In genomic region chr6:97005038-97005437, GRCm38 (mm10) we compare ENCODE assay signal across 7 mouse cellular contexts. TPM values are rescaled to one million over a fixed set of nuclear protein-coding genes. Genes with fewer than 3 reads are reported as not detected.
DNase-seq lines count a peak whose midpoint lies in the region; ATAC-seq and TF ChIP-seq lines count a peak whose summit lies in the region.

No protein-coding gene starts in this region.

- H3K27ac ChIP-seq in hindbrain, embryonic 11.5 days (ENCODE audit: low read depth, low read length): no peak overlapping the region
- H3K27ac ChIP-seq in hindbrain, embryonic 12.5 days: no peak overlapping the region
- H3K27ac ChIP-seq in ES-Bruce4 (ENCODE audit: insufficient read depth, low read length): no peak overlapping the region
- H3K27ac ChIP-seq in liver, postnatal 0 days (ENCODE audit: low read depth): no peak overlapping the region

- no peak overlapping the region for H3K9ac ChIP-seq in hindbrain, embryonic 11.5 days (ENCODE audit: low read depth, low read length)
- no peak overlapping the region for H3K9ac ChIP-seq in hindbrain, embryonic 12.5 days
- no peak overlapping the region for H3K9ac ChIP-seq in ES-Bruce4 (ENCODE audit: low read depth, poor library complexity, severe bottlenecking)
- no peak overlapping the region for H3K9ac ChIP-seq in liver, postnatal 0 days (replicated peaks)

- no peaks in the 10 kb centered on the region for H3K36me3 ChIP-seq in hindbrain, embryonic 11.5 days (ENCODE audit: control insufficient read depth, insufficient read depth, low read length)
- no peaks in the 10 kb centered on the region for H3K36me3 ChIP-seq in hindbrain, embryonic 12.5 days
- H3K36me3 ChIP-seq in ES-Bruce4 (ENCODE audit: control insufficient read depth, insufficient read depth, low read length, poor library complexity, severe bottlenecking): no peaks in the 10 kb centered on the region
- no peaks in the 10 kb centered on the region for H3K36me3 ChIP-seq in liver, postnatal 0 days (replicated peaks; ENCODE audit: insufficient read depth, low read length)

- H3K27me3 ChIP-seq in hindbrain, embryonic 11.5 days (ENCODE audit: control insufficient read depth, insufficient read depth, low read length): no peaks in the 10 kb centered on the region
- no peaks in the 10 kb centered on the region for H3K27me3 ChIP-seq in hindbrain, embryonic 12.5 days
- no peaks in the 10 kb centered on the region for H3K27me3 ChIP-seq in ES-Bruce4 (ENCODE audit: control insufficient read depth, insufficient read depth, low read length, poor library complexity, severe bottlenecking)
- H3K27me3 ChIP-seq in liver, postnatal 0 days (ENCODE audit: insufficient read depth, low read length): 0 out of 2 replicates have a peak, but pooled peaks cover 3% of the 10 kb centered on the region

- peak; percentile 31 for TF ChIP-seq CTCF in ES-Bruce4 (IDR thresholded peaks at IDR 0.05; ENCODE audit: low read depth, low read length)
- TF ChIP-seq CTCF in liver, postnatal 0 days (IDR thresholded peaks at IDR 0.05; ENCODE audit: low read depth): peak; percentile 73

- peak; percentile 66 for DNase-seq in hindbrain, embryonic 11.5 days (ENCODE audit: low spot score)
- peak; percentile 65 for DNase-seq in adipocyte (ENCODE audit: low spot score)
- peak; percentile 6 to 40 for DNase-seq in heart, postnatal 14 days
- peak; percentile 17 for DNase-seq in liver, postnatal 0 days
- DNase-seq in thymus, postnatal 14 days: peak; percentile 22

- H3K4me3 ChIP-seq in hindbrain, embryonic 11.5 days (ENCODE audit: low read depth, low read length): no peak overlapping the region
- no peak overlapping the region for H3K4me3 ChIP-seq in hindbrain, embryonic 12.5 days
- H3K4me3 ChIP-seq in ES-Bruce4 (ENCODE audit: low read depth, low read length): no peak overlapping the region
- no peak overlapping the region for H3K4me3 ChIP-seq in liver, postnatal 0 days (ENCODE audit: low read depth, low read length)

- H3K9me3 ChIP-seq in hindbrain, embryonic 11.5 days (ENCODE audit: control insufficient read depth, low read length): no peaks in the 10 kb centered on the region
- no peaks in the 10 kb centered on the region for H3K9me3 ChIP-seq in hindbrain, embryonic 12.5 days (replicated peaks)
- no peaks in the 10 kb centered on the region for H3K9me3 ChIP-seq in ES-Bruce4 (replicated peaks; ENCODE audit: control insufficient read depth, insufficient read depth, low read length, poor library complexity, severe bottlenecking)
- no peaks in the 10 kb centered on the region for H3K9me3 ChIP-seq in liver, postnatal 0 days (ENCODE audit: low read length)

- no peak for TF ChIP-seq POLR2A in ES-Bruce4 (IDR thresholded peaks at IDR 0.05; ENCODE audit: insufficient read depth, low read length)

- H3K4me1 ChIP-seq in hindbrain, embryonic 11.5 days (replicated peaks; ENCODE audit: control insufficient read depth, insufficient read depth, low read length): no peaks in the 10 kb centered on the region
- no peaks in the 10 kb centered on the region for H3K4me1 ChIP-seq in hindbrain, embryonic 12.5 days
- no peaks in the 10 kb centered on the region for H3K4me1 ChIP-seq in ES-Bruce4 (ENCODE audit: control insufficient read depth, insufficient read depth, low read length)
- no peaks in the 10 kb centered on the region for H3K4me1 ChIP-seq in liver, postnatal 0 days (ENCODE audit: insufficient read depth)

- intact Hi-C loops in heart, postnatal 14 days (cut with DNase I): loop anchor here (5.0 to 10.0 kb wide), 4 partner anchors 1520 to 1950 kb away; no protein-coding TSS in a partner anchor

- ATAC-seq in hindbrain, embryonic 11.5 days (ENCODE audit: low FRiP score): no peak
- no peak for ATAC-seq in hindbrain, embryonic 12.5 days (ENCODE audit: low FRiP score)
- no peak for ATAC-seq in liver, postnatal 0 days

- 27% methylated on average over 11 of the region's 11 CpGs for WGBS in hindbrain, embryonic 11.5 days
- WGBS in hindbrain, embryonic 12.5 days: 23% methylated on average over 11 of the region's 11 CpGs
- WGBS in liver, postnatal 0 days (ENCODE audit: insufficient replicate concordance): 21% methylated on average over 11 of the region's 11 CpGs

- H3K4me2 ChIP-seq in hindbrain, embryonic 11.5 days (replicated peaks; ENCODE audit: low read depth, low read length): no peak overlapping the region
- no peak overlapping the region for H3K4me2 ChIP-seq in hindbrain, embryonic 12.5 days (replicated peaks)
- H3K4me2 ChIP-seq in liver, postnatal 0 days (ENCODE audit: low read depth, low read length): no peak overlapping the region

- TF ChIP-seq EP300 in ES-Bruce4 (IDR thresholded peaks at IDR 0.05; ENCODE audit: insufficient read depth, low read depth, low read length): no peak
- TF ChIP-seq EP300 in liver, postnatal 0 days (IDR thresholded peaks at IDR 0.05; ENCODE audit: low read depth): no peak

RNA-seq across cellular contexts. Expression of gene Fam19a4, which starts 55.2 kb away (rescaled TPM):
- polyA plus RNA-seq in hindbrain, embryonic 11.5 days (2014; fragmentation: Nextera tagmentation; extraction: Ambion mirVana): 4.6 and 6.8 TPM in 2 replicates
- 2.2 and 3.4 TPM in 2 replicates for polyA plus RNA-seq in hindbrain, embryonic 12.5 days (2016; fragmentation: Nextera tagmentation; extraction: Ambion mirVana)
- polyA plus RNA-seq in ES-Bruce4 (2011; ENCODE audit: insufficient read depth, insufficient read length, low read depth, missing spikeins): 0.35 TPM in 1 of 2 replicates, not detected in the other
- not detected for total RNA-seq in heart, postnatal 14 days (2021)
- not detected in 2 replicates for polyA plus RNA-seq in liver, postnatal 0 days (2015; fragmentation: Nextera tagmentation; extraction: Ambion mirVana)
